Mouse (Mus musculus) embryo, embryonic 10.5 days (tissue): Measurements from ENCODE around the gene Rlim.
A peak's percentile ranks its signal among the peaks of the same experiment; 100 is the strongest.

Source experiments
- DNase-seq: peaks from one replicate; pipeline ENCODE4 v3.0.0-alpha.2; 2015; ENCODE audit warnings: low spot score

Gene Rlim

DNA sequence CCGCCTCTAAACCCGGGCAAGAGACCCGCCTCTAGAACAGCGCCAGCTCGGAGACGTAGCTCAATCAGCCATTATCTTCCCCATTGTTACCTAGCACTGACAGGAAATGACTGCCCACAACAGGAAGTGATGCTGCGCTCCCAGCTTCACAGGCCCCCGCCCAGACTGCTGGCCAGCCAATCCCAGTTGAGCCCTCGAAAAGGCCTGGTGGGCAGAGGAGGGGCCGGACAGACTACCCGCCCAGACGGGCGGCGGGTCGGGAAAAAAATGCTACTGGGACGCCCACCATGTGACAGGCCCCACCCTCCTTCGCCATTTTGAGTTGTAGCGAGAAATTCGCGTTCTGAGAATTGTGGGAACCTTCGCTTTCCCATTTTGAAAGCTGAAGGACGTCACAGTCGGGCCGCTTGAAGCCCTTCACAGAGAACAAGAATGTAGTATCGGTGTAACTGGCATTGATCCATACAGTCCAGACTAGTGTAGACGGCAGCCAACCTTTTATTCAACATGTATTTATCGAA is at the start of gene Rlim:
Rlim (minus strand) TSS at position 116 of the 521 bp plus-strand sequence.
- DNase-seq: peak; percentile 93

DNA sequence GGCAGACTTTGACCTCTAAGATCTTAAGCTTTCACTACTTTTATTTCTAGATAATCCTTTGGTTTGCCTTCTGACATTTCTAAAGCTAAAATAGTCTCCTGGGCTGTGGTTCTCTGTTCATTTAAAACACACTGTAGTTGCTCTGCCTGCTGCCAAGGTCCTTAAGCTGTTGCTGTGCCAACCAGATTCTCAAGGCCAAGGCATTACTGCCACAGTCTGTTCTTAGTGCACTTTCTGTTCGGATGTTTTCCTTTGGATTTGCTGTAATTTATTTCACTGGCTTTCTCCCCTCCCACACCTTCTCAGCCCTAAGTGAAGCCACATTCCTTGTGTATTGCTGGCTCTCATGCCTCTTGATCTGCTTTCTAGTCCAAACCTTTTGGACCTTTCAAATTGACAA is 36.1 kb upstream of the Rlim start:
- no peak for DNase-seq

DNA sequence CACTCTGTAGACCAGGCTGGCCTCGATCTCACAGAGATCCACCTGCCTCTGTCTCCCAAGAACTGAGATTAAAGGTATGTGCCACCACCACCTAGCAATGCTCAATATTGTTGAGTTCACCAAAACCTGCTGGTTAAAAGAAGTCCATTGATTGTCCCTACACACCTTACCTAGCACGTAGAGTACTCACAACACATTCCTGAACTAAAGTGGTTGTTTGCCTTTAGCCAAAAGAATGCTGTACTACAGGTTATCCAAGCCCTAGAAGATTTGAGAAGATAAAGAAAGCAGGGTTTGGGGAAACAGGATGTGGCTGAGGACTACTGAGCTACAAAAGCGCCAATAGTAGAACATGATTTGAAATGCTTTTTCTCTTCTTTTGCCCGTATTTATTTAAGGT is 34.0 kb upstream of the Rlim start:
- no peak for DNase-seq

DNA sequence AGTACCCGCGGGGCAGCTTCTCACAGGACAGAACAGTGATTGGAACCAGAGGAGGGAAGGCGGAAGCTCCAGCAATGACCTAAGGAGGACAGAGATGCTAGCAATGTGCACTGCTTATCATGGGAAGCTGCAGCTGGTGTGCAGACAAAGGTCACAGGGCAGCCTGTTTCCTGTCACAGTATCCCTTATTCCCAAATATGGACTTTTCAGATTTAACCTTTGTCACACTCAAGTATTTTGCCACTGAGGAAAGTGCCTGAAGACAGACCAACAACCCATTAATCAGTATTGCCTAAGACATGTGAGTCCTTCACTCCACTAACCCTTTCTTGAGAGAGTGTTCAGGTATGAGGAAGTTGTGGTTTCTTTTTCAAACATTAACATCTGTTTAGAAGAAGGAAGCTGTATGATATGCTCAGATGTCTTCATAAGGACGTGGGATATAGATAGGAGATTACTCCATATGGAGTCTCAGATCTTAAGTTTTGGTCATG is 32.3 kb upstream of the Rlim start:
- peak; percentile 53 for DNase-seq

DNA sequence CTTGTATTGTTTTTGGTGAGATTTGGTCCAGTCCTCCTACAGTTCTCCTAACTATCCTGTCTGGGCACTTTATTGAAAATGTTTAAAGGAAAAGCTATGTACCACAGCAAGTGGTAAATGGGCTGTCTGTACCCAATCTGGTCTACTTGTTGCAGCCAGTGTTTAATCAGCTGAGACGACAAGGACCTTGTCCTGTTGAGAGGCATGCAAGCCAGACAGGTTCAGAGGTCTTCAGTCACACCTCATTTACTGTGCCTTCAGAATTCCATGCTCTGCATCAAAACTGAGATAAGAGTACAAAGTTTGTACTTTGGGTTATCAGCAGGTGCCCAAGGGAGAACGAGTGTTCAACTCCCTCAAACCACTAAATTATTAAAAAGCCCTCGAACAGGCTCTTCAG is 13.7 kb upstream of the Rlim start:
- DNase-seq: no peak

DNA sequence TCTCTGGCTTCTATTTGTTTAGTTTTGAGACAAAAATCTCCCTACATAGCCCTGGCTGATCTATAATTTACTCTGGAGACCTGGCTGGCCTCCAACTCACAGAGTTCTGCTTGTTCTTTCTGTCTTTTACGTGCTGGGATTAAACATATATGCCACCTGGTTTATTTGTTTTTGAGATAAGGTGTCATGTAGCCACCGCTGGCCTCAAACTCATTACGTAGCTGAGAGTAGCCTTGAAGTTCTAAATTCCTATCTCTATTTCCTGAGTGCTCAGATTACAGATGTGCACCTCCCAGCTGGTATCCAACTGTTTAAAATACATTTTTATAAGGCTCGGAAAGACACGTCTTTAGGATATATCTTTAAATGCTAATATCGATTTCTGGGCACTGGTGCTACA is 12.8 kb upstream of the Rlim start:
- no peak for DNase-seq

DNA sequence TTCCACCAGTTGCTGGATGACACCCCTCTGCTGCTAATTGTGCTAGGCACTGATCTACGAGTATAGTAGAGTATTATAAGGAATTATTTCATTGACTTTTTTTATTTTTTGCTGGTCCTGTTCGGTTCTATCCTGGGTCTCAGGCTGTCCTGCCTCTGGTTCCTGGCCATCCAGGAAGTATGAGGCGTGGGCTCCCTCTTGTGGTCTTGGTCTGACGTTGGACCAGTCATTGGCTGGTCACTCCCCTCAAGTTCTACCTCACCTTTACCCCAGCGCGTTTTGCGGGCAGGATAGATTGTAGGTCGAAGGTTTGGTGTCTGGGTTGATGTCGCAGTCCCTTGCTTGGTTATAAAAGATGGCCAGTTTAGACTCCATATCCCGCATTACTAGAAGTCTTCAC is 10.6 kb upstream of the Rlim start:
- peak; percentile 42 for DNase-seq

DNA sequence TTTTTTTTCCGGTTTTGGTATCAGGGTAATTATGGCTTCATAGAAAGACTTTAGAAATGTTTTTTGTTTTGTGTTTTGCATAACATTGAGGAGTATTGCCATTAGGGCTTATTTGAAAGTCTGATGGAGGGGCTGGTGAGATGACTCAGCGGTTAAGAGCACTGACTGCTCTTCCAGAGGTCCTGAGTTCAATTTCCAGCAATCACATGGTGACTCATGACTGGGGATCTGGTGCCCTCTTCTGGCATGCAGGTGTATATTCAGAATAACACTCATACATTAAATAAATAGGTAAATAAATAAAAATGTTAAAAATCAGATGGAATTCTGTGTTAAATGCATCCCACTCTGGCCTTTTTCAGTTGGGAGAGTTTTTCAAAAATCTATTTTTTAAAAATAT is 9.3 kb upstream of the Rlim start:
- no peak for DNase-seq

DNA sequence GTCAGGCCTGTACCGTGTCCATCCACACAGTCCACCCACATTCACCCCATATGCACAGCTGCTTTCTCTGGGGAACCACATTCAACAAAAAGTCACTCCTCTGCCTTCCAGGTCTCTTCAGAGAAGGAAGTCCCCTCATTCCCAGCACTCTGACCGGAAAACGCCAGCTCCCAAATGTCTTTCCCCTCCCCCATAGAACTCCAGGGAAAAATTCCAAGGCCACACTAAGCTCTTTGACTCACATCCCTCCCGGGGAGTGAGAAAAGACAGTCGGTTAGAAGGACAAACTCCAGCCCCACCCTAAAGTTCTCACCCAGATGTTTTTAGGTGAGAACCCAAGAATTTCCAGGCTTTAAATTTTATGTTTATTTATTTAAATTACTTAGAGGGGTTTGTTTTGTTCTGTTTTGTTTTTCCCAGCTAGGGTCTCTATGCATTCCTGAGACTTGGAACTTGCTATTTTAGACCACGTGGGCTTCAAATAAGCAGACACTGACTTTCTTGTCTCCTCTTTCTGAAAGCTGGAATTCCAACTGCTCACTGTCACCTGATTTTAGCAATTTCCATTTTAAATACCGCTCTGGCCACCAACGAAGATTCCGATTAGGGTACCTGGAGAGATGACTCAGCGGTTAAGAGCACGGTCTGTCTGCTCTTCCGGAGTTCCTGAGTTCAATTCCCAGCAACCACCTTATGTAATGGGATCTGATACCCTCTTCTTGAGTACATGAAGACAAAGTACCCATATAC is 6.3 kb upstream of the Rlim start:
- peak; percentile 58 for DNase-seq

DNA sequence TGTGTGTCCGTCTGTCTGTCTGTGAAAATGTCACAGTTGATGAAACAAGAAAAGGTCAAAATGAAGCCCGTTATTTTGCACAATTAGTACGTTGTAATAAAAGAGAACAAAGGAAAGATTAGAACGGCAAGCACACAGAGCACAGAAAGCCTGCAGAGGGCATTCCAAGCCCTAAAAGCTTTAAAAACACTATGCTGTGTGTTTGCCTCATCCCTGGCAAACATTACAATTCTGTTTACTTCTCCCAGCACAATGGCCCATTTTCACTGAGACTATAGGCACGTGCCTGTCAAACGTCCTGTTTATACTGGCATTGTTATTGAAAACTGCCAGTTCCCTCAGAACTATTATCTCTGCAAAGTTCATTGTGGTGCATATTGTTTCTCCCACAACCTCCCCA is 5.1 kb upstream of the Rlim start:
- DNase-seq: no peak

DNA sequence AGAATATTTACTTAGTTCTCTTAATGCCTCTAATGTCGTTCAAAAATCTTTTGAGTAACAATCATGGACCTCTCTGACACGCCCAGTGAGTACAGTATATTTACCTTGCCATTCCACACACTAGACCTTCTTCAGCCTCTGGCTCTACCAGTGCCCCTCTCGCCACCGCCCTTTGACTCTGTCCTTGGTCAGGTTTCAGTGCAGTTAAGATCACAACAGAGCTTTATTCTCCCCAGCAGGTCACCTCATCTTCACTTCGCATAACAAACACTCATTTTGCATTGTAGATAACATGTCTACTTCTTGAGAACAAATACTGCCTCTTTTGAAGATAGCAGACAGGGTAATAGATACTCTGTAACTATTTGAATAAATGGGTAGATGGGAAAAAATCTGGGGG is 3.9 kb upstream of the Rlim start:
- no peak for DNase-seq

DNA sequence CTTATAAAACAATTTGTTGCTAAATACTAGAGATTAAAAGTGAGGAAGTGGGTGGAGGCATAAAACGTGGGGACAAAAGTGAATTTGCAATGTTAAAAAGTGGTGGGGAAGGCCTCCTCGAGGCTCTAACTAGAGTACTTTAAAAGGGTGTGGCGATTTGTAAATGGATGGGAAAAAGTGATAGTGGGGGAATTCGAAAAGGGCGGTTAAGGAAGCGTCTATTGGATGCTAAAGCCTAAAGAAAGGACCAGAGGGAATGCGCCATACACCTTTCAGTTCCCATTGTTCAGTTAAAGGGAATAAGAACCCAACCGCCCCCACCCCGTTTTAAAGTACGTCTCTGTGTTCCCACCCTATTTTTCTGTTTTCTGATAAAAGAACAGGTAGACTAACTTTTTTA is 722 bp upstream of the Rlim start:
- no peak for DNase-seq

DNA sequence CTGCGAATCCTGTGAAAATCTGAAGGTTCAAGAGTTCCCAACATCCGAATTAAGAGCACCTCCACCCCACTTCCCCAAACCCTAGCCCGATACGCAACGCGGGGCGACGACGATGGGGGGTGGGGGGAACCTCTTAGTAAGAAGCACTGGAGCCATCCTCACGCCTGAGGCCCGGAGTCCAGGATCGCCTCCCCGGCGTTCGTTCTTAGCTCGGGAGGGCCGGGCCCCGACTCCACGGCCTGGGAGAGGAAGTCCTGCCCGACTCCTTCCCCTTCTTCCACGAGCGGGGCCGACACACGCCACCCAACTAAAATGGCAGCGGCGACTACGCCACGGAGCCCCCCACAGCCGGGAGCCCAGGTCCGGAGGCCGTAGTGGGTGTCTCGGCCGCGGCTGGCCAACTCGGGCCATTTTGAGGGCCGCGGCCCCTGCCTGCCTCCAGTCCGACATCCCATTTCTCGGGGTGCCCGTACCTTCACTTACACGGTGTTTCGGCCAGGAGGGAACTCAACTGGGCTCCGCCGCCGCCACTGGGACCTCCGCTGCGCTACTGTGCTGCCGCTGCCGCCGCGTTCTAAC is 405 bp downstream of the Rlim start:
- DNase-seq: peak; percentile 22

DNA sequence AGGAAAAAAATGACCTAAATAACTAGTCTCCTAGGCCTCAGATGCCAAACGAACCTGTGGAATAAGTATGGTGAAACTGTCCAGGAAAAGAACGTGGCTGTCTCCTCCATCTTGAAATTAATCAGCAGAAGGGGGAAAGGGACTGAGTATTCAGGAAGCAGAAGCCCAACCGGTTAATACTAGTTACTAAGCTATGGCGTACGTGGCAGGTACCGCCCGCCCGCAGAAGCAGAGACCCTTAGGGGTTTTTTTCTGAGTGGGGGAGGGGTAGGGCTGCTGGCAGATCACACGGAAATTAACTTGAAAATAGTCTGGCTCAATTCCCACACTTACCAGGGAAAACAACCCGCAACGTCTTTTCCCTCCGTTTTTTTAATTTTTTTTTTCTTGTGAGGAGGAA is 1.0 kb downstream of the Rlim start:
- peak; percentile 68 for DNase-seq

DNA sequence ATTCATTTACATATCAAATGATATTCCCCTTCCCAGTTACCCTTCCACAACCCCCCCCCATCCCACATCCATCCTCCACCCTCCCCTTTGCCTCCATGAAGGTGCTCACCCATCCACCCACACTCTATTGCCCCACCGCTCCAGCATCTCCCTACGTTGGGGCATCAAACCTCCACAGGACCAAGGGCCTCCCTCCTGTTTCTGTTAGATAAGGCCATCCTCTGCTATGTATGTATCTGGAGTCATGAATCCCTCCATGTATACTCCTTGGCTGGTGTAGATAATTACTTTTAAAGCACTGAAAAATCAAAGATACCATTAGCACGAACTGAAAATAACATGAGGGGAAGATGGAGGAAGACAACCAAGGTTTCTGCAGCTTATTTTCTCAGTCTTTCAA is 41.4 kb downstream of the Rlim start:
- no peak for DNase-seq

DNA sequence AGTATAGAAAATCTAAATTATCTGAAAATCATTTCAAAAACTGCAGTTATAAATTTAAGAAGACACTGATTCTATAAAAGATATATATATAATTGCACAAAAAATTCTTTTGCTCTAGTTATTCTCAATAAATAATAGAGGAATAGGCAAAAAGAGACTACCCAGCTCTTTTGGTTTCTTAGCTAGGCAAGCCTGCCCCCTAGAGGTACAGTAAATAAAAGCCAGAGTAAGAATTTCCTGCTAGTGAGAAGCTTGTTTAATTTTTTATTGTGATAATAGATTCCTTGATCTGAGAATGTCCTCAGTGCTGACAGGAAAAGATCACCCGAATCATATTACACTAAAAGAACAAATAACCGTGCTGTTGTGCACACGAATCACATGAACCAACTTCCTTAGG is 43.8 kb downstream of the Rlim start:
- peak; percentile 47 for DNase-seq

DNA sequence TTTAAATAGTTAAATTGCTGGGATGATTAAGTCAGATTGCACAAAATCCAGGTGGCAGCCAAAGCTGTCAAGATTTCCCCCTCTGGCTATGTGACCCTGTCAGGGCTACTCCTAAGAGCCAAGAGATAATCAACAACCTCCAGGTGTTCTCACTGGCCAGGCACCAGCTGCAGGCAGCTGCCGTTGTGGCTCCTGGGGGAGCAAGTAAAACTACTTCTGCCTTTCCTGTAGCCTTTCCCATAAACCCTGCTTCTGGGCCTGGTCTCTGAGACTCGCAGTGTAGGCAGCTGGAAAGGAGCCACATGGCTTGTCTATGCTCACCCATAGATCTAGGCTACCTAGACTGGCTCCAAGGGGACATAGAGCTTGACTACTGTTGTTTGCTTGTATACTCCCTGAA is 58.6 kb downstream of the Rlim start:
- peak; percentile 1 for DNase-seq

DNA sequence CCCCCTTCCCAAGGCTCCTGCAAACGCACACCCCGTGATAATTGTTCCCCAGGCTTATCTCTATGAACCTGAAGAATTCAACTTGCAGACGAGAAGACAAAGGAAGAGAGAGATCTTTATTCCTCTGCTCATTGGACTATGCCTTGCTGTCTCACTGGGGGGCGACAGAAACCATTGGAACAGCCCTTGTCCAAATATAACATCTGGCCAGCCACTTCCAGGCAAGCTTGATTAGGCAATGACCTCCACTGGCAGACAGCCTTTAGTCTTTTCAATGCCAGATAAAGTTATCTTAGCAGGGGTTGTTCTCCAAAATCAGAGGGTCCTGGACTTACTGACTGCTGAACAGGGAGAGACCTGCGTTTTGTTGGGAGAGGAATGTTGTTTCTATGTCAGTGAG is 62.1 kb downstream of the Rlim start:
- peak; percentile 11 for DNase-seq

DNA sequence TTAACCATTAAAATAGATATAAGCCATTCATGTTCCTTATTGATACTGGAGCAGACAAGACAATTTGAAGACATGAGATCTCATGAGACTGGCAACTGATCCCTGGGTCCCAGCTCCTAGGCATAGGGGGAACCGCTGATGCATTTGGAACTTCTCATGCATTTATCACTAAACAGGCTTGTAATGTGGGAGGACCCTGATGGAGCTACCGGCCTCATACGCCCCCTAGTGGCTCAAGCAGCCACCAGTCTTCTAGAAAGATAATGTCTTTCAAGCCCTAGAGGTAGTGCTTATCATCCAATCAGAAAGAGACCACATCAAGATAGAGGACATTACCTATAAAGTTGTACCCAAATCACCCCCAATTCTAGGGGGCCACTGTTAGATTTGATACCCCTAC is 66.3 kb downstream of the Rlim start:
- DNase-seq: peak; percentile 71
